Mouse (Mus musculus): ENCODE measurements at regions not wholly inside any gene's neighbourhood (a gene's known extent, or its start where the extent isn't known, plus 50 kb on each side); places are given as distances from the start of the nearest gene placed in this dataset.
"Not testable (repeated sequence)": the region's sequence is repeated elsewhere in the genome, so short reads cannot be mapped to it uniquely, and the experiment has no call there.

- peak; percentile 6 for DNase-seq
These were observed 739.1 kb upstream of the Ywhaq start for GRCm38 (mm10) chr12:22156467-22157037.

- not testable (repeated sequence) for DNase-seq
These were observed 737.9 kb upstream of the Ywhaq start for GRCm38 (mm10) chr12:22155341-22155740.

All from adrenal gland, adult 8-10 months (tissue).